Mouse (Mus musculus) small intestine, adult 2 months (tissue): Measurements from ENCODE around the gene Spem2. TPM values are rescaled to one million over a fixed set of nuclear protein-coding genes. Genes with fewer than 3 reads are reported as not detected.

Experiments used
- H3K27ac ChIP-seq: fragments of 200-500 bp; 2 replicates; pipeline ENCODE4 v1.5.1; 2012; ENCODE audit warnings: low read depth, low read length, control low read depth, inconsistent platforms; ENCODE audit not compliant: insufficient read depth
- H3K27me3 ChIP-seq: fragments of 200-500 bp; 2 replicates; pipeline ENCODE4 v1.6.1; 2012; ENCODE audit warnings: mild to moderate bottlenecking, moderate library complexity, low read length, inconsistent platforms; ENCODE audit not compliant: control insufficient read depth, insufficient read depth
- H3K36me3 ChIP-seq: fragments of 200-500 bp; 2 replicates; pipeline ENCODE4 v1.6.1; 2012; ENCODE audit warnings: mild to moderate bottlenecking, low read length, control low read depth, inconsistent platforms; ENCODE audit not compliant: control insufficient read depth, insufficient read depth
- H3K4me1 ChIP-seq: fragments of 200-500 bp; 2 replicates; pipeline ENCODE4 v1.6.1; 2012; ENCODE audit warnings: low read length, inconsistent platforms, mixed read lengths; ENCODE audit not compliant: control insufficient read depth, insufficient read depth, insufficient read length
- H3K4me3 ChIP-seq: fragments of 200-500 bp; 2 replicates; pipeline ENCODE4 v1.5.1; 2012; ENCODE audit warnings: low read depth, mild to moderate bottlenecking, control low read depth, inconsistent platforms, low read length, moderate library complexity
- CTCF ChIP-seq: fragments of 200-500 bp; IDR thresholded peaks from 2 replicates; pipeline ENCODE4 v1.5.1; 2012; ENCODE audit warnings: low read depth, mild to moderate bottlenecking, control low read depth, inconsistent platforms, low read length, moderate library complexity, mixed read lengths; ENCODE audit not compliant: insufficient replicate concordance, insufficient read length; ENCODE audit errors: extremely low read depth
- POLR2A ChIP-seq: fragments of 200-500 bp; IDR thresholded peaks from 2 replicates; pipeline ENCODE4 v1.6.1; 2012; ENCODE audit warnings: low read depth, mild to moderate bottlenecking, control low read depth, inconsistent platforms, low read length, moderate library complexity
- WGBS: fragments of 180-500 bp; shearing (Covaris S2); methylation state at CpG from one replicate; pipeline ENCODE4 v1.1.7; 2018; 5-methylcytosine and 5-hydroxymethylcytosine counted together
- polyA plus RNA-seq: library from polyadenylated mRNA; depleted of rRNA; stranded (reverse); fragments of >200 nt; gene quantifications from 2 replicates; pipeline ENCODE4 v1.2.3, GENCODE M21; 2012

The Spem2 gene
- polyA plus RNA-seq, 1 experiment, result not detected

- Histone ChIP-seq H3K27me3 (peaks cover 12% of the 10 kb centered on the region), H3K4me3 (peak overlapping the region; percentile 42), H3K4me1 (peaks cover 4% of the 10 kb centered on the region), H3K27ac (no peak overlapping the region), H3K36me3 (no peaks in the 10 kb centered on the region)
- 5% methylated on average over 48 of the region's 48 CpGs for whole genome bisulfite sequencing
- no peak for TF ChIP-seq CTCF
- TF ChIP-seq POLR2A, result no peak
Observed at GRCm38 (mm10) chr11:69834001-69834549, 15.8 kb upstream of the Spem2 start.

GRCm38 (mm10) chr11:69833554-69833953, 15.3 kb upstream of the Spem2 start:
- no peak for TF ChIP-seq CTCF
- TF ChIP-seq POLR2A, result no peak
- Histone ChIP-seq H3K36me3 (no peaks in the 10 kb centered on the region), H3K27ac (no peak overlapping the region), H3K4me1 (peaks cover 4% of the 10 kb centered on the region), H3K27me3 (peaks cover 12% of the 10 kb centered on the region), H3K4me3 (peak overlapping the region; percentile 42)
- WGBS, result 46% methylated on average over 8 of the region's 8 CpGs

GRCm38 (mm10) chr11:69828832-69829231, 10.6 kb upstream of the Spem2 start:
- Histone ChIP-seq H3K27ac (no peak overlapping the region), H3K4me3 (no peak overlapping the region), H3K36me3 (no peaks in the 10 kb centered on the region), H3K27me3 (no peaks in the 10 kb centered on the region), H3K4me1 (peaks cover 2% of the 10 kb centered on the region)
- WGBS, result 72% methylated on average over 5 of the region's 5 CpGs
- TF ChIP-seq CTCF (no peak), POLR2A (no peak)

- 72% methylated on average over 2 of the region's 2 CpGs for WGBS
- Histone ChIP-seq H3K36me3 (no peaks in the 10 kb centered on the region), H3K27me3 (no peaks in the 10 kb centered on the region), H3K27ac (no peak overlapping the region), H3K4me1 (no peaks in the 10 kb centered on the region), H3K4me3 (no peak overlapping the region)
- TF ChIP-seq CTCF (no peak), POLR2A (no peak)
Observed at GRCm38 (mm10) chr11:69823456-69823855, 5.2 kb upstream of the Spem2 start.

GRCm38 (mm10) chr11:69822080-69822479, 3.8 kb upstream of the Spem2 start, which contains the start of gene Spem1:
Gene Spem1 (minus strand): TSS chr11:69822180.
- WGBS, result 81% methylated on average over 3 of the region's 3 CpGs
- H3K4me1 ChIP-seq, result no peaks in the 10 kb centered on the region
- TF ChIP-seq CTCF (no peak), POLR2A (no peak)
- no peaks in the 10 kb centered on the region for H3K27me3 ChIP-seq
- H3K36me3 ChIP-seq, result no peaks in the 10 kb centered on the region
- no peak within 1 kb of the TSS for H3K27ac ChIP-seq
- no peak within 1 kb of the TSS for H3K4me3 ChIP-seq

- H3K36me3 ChIP-seq, result no peaks in the 10 kb centered on the region
- H3K4me3 ChIP-seq, result no peak overlapping the region
- H3K27ac ChIP-seq, result no peak overlapping the region
- TF ChIP-seq POLR2A, result no peak
- WGBS, result 90% methylated on average over 8 of the region's 8 CpGs
- no peaks in the 10 kb centered on the region for H3K27me3 ChIP-seq
- no peaks in the 10 kb centered on the region for H3K4me1 ChIP-seq
Observed at GRCm38 (mm10) chr11:69818871-69819270, 606 bp upstream of the Spem2 start.

- H3K27ac ChIP-seq, result no peak overlapping the region
- no peaks in the 10 kb centered on the region for H3K4me1 ChIP-seq
- no peaks in the 10 kb centered on the region for H3K36me3 ChIP-seq
- no peak overlapping the region for H3K4me3 ChIP-seq
- H3K27me3 ChIP-seq, result no peaks in the 10 kb centered on the region
- no peak for TF ChIP-seq CTCF
- no peak for TF ChIP-seq POLR2A
- 33% methylated on average over 12 of the region's 12 CpGs for WGBS
Observed at GRCm38 (mm10) chr11:69816520-69816919, 1.7 kb downstream of the Spem2 start.
